Mouse (Mus musculus): ENCODE measurements around the gene Apoa2. TPM values are rescaled to one million over a fixed set of nuclear protein-coding genes. Genes with fewer than 3 reads are reported as not detected.

Apoa2 gene
- polyA plus RNA-seq, 1 experiment, result 7.2 TPM

GRCm38 (mm10) chr1:171221281-171222193 is 3.3 kb upstream of the Apoa2 start:
- DNase-seq, result no peak
- Histone ChIP-seq H3K4me1 (ENCODE audit: control insufficient read depth, insufficient read depth, low read length) (peaks cover 9% of the 10 kb centered on the region), H3K4me3 (replicated peaks; ENCODE audit: extremely low read depth, low read depth, low read length) (peak overlapping the region; percentile 79)
- TF ChIP-seq CTCF (IDR thresholded peaks at IDR 0.05; ENCODE audit: insufficient read depth, low read length), result no peak
- TF ChIP-seq POLR2A (IDR thresholded peaks at IDR 0.05; ENCODE audit: borderline replicate concordance, extremely low read depth, low read depth, low read length), result no peak
- WGBS, result 5% methylated on average over 22 of the region's 22 CpGs

GRCm38 (mm10) chr1:171222238-171223155 is 2.4 kb upstream of the Apoa2 start, which contains the start of gene Tomm40l:
Gene Tomm40l, minus strand, starts transcription at chr1:171222514.
- DNase-seq, result peak; percentile 85
- 1% methylated on average over 28 of the region's 28 CpGs for WGBS
- Histone ChIP-seq H3K4me1 (ENCODE audit: control insufficient read depth, insufficient read depth, low read length) (peaks cover 9% of the 10 kb centered on the region), H3K4me3 (replicated peaks; ENCODE audit: extremely low read depth, low read depth, low read length) (peak within 1 kb of the TSS; percentile 79)
- TF ChIP-seq CTCF (IDR thresholded peaks at IDR 0.05; ENCODE audit: insufficient read depth, low read length) (no peak), POLR2A (IDR thresholded peaks at IDR 0.05; ENCODE audit: borderline replicate concordance, extremely low read depth, low read depth, low read length) (peak; percentile 55; the same call in 1 of the 2 replicates)

- Histone ChIP-seq H3K4me1 (ENCODE audit: control insufficient read depth, insufficient read depth, low read length) (peaks cover 9% of the 10 kb centered on the region), H3K4me3 (replicated peaks; ENCODE audit: extremely low read depth, low read depth, low read length) (peak overlapping the region; percentile 19)
- no peak for DNase-seq
- WGBS, result 52% methylated on average over 6 of the region's 6 CpGs
- TF ChIP-seq POLR2A (IDR thresholded peaks at IDR 0.05; ENCODE audit: borderline replicate concordance, extremely low read depth, low read depth, low read length) (no peak), CTCF (IDR thresholded peaks at IDR 0.05; ENCODE audit: insufficient read depth, low read length) (no peak)
Observed at GRCm38 (mm10) chr1:171223168-171223567, 1.7 kb upstream of the Apoa2 start.

GRCm38 (mm10) chr1:171223796-171224195 is 1.1 kb upstream of the Apoa2 start:
- no peak for TF ChIP-seq POLR2A (IDR thresholded peaks at IDR 0.05; ENCODE audit: borderline replicate concordance, extremely low read depth, low read depth, low read length)
- no peak for TF ChIP-seq CTCF (IDR thresholded peaks at IDR 0.05; ENCODE audit: insufficient read depth, low read length)
- Histone ChIP-seq H3K4me1 (ENCODE audit: control insufficient read depth, insufficient read depth, low read length) (peaks cover 9% of the 10 kb centered on the region), H3K4me3 (replicated peaks; ENCODE audit: extremely low read depth, low read depth, low read length) (no peak overlapping the region)
- WGBS, result 63% methylated on average over 2 of the region's 2 CpGs
- peak; percentile 49 for DNase-seq

GRCm38 (mm10) chr1:171226780-171227179 is 1.9 kb downstream of the Apoa2 start:
- TF ChIP-seq POLR2A (IDR thresholded peaks at IDR 0.05; ENCODE audit: borderline replicate concordance, extremely low read depth, low read depth, low read length) (no peak), CTCF (IDR thresholded peaks at IDR 0.05; ENCODE audit: insufficient read depth, low read length) (no peak)
- DNase-seq, result no peak
- H3K4me3 ChIP-seq (replicated peaks; ENCODE audit: extremely low read depth, low read depth, low read length), result no peak overlapping the region
- 68% methylated on average over 4 of the region's 4 CpGs for WGBS
- no peaks in the 10 kb centered on the region; the same call in 1 of the 2 replicates for H3K4me1 ChIP-seq (ENCODE audit: control insufficient read depth, insufficient read depth, low read length)

- H3K4me1 ChIP-seq (ENCODE audit: control insufficient read depth, insufficient read depth, low read length), result no peaks in the 10 kb centered on the region
- 95% methylated on average over 1 of the region's 1 CpGs for WGBS
- no peak for DNase-seq
- H3K4me3 ChIP-seq (replicated peaks; ENCODE audit: extremely low read depth, low read depth, low read length), result no peak overlapping the region
- TF ChIP-seq POLR2A (IDR thresholded peaks at IDR 0.05; ENCODE audit: borderline replicate concordance, extremely low read depth, low read depth, low read length) (no peak), CTCF (IDR thresholded peaks at IDR 0.05; ENCODE audit: insufficient read depth, low read length) (no peak)
Observed at GRCm38 (mm10) chr1:171227879-171228278, 3.0 kb downstream of the Apoa2 start.

GRCm38 (mm10) chr1:171229750-171230149 is 4.9 kb downstream of the Apoa2 start:
- DNase-seq, result no peak
- TF ChIP-seq POLR2A (IDR thresholded peaks at IDR 0.05; ENCODE audit: borderline replicate concordance, extremely low read depth, low read depth, low read length), result no peak
- TF ChIP-seq CTCF (IDR thresholded peaks at IDR 0.05; ENCODE audit: insufficient read depth, low read length), result no peak

GRCm38 (mm10) chr1:171230215-171230614 is 5.4 kb downstream of the Apoa2 start:
- WGBS, result 86% methylated on average over 3 of the region's 3 CpGs
- Histone ChIP-seq H3K4me3 (replicated peaks; ENCODE audit: extremely low read depth, low read depth, low read length) (no peak overlapping the region), H3K4me1 (ENCODE audit: control insufficient read depth, insufficient read depth, low read length) (peaks cover 4% of the 10 kb centered on the region; the same call in 1 of the 2 replicates)
- TF ChIP-seq CTCF (IDR thresholded peaks at IDR 0.05; ENCODE audit: insufficient read depth, low read length) (no peak), POLR2A (IDR thresholded peaks at IDR 0.05; ENCODE audit: borderline replicate concordance, extremely low read depth, low read depth, low read length) (no peak)
- DNase-seq, result no peak

More at GRCm38 (mm10) chr1:171229750-171230149, 4.9 kb downstream of the Apoa2 start:
- Histone ChIP-seq H3K4me1 (ENCODE audit: control insufficient read depth, insufficient read depth, low read length) (peaks cover 4% of the 10 kb centered on the region; the same call in 1 of the 2 replicates), H3K4me3 (replicated peaks; ENCODE audit: extremely low read depth, low read depth, low read length) (no peak overlapping the region)
- 61% methylated on average over 6 of the region's 6 CpGs for WGBS

GRCm38 (mm10) chr1:171231844-171232243 is 7.0 kb downstream of the Apoa2 start:
- H3K4me3 ChIP-seq (replicated peaks; ENCODE audit: extremely low read depth, low read depth, low read length), result no peak overlapping the region
- DNase-seq, result no peak
- H3K4me1 ChIP-seq (ENCODE audit: control insufficient read depth, insufficient read depth, low read length), result peaks cover 4% of the 10 kb centered on the region; the same call in 1 of the 2 replicates
- TF ChIP-seq CTCF (IDR thresholded peaks at IDR 0.05; ENCODE audit: insufficient read depth, low read length), result no peak
- no peak for TF ChIP-seq POLR2A (IDR thresholded peaks at IDR 0.05; ENCODE audit: borderline replicate concordance, extremely low read depth, low read depth, low read length)
- WGBS, result 43% methylated on average over 4 of the region's 4 CpGs
